Mouse (Mus musculus) thymus, adult 18-20 months (tissue): ENCODE results near the gene Efr3b.

ENCODE experiments used
- DNase-seq, 2 experiments: peaks; one replicate each; pipeline ENCODE4 v3.0.0; 2022; ENCODE audit warnings: mixed read lengths in 2 of 2

Gene Efr3b

GRCm38 (mm10) chr12:4036157-4036556 lies 2.6 kb downstream of the Efr3b start:
- no peak for DNase-seq

- DNase-seq = no peak
Measured at GRCm38 (mm10) chr12:4029064-4029463, 9.7 kb downstream of the Efr3b start.

- no peak for DNase-seq
Measured at GRCm38 (mm10) chr12:4028516-4028915, 10.2 kb downstream of the Efr3b start.

GRCm38 (mm10) chr12:4024356-4024755 lies 14.4 kb downstream of the Efr3b start:
- no peak for DNase-seq

- no peak for DNase-seq
Measured at GRCm38 (mm10) chr12:4023501-4023900, 15.2 kb downstream of the Efr3b start.

- no peak for DNase-seq
Measured at GRCm38 (mm10) chr12:4022845-4023244, 15.9 kb downstream of the Efr3b start.

- no peak for DNase-seq
Measured at GRCm38 (mm10) chr12:4020505-4020904, 18.2 kb downstream of the Efr3b start.

- DNase-seq = no peak
Measured at GRCm38 (mm10) chr12:4016321-4016720, 22.4 kb downstream of the Efr3b start.

GRCm38 (mm10) chr12:4015741-4016140 lies 23.0 kb downstream of the Efr3b start:
- no peak for DNase-seq

GRCm38 (mm10) chr12:4015255-4015654 lies 23.5 kb downstream of the Efr3b start:
- no peak for DNase-seq

GRCm38 (mm10) chr12:4011715-4012114 lies 27.0 kb downstream of the Efr3b start:
- no peak for DNase-seq

GRCm38 (mm10) chr12:4011301-4011700 lies 27.4 kb downstream of the Efr3b start:
- DNase-seq = no peak

- no peak for DNase-seq
Measured at GRCm38 (mm10) chr12:4008731-4009130, 30.0 kb downstream of the Efr3b start.

GRCm38 (mm10) chr12:4007766-4008165 lies 30.9 kb downstream of the Efr3b start:
- no peak for DNase-seq

- DNase-seq = no peak
Measured at GRCm38 (mm10) chr12:4007181-4007580, 31.5 kb downstream of the Efr3b start.

GRCm38 (mm10) chr12:4006079-4006478 lies 32.6 kb downstream of the Efr3b start:
- DNase-seq = no peak

- no peak for DNase-seq
Measured at GRCm38 (mm10) chr12:4004648-4005047, 34.1 kb downstream of the Efr3b start.

GRCm38 (mm10) chr12:4000406-4000805 lies 38.3 kb downstream of the Efr3b start:
- DNase-seq = no peak

GRCm38 (mm10) chr12:3996749-3997148 lies 42.0 kb downstream of the Efr3b start:
- no peak for DNase-seq

GRCm38 (mm10) chr12:3991047-3991446 lies 47.7 kb downstream of the Efr3b start:
- DNase-seq = no peak

- DNase-seq = no peak
Measured at GRCm38 (mm10) chr12:3989943-3990342, 48.8 kb downstream of the Efr3b start.

GRCm38 (mm10) chr12:3984446-3984845 lies 54.3 kb downstream of the Efr3b start:
- DNase-seq = no peak

GRCm38 (mm10) chr12:3983736-3984135 lies 55.0 kb downstream of the Efr3b start:
- DNase-seq = no peak

GRCm38 (mm10) chr12:3982257-3982656 lies 56.5 kb downstream of the Efr3b start:
- DNase-seq = no peak

- DNase-seq = peak; percentile 71 to 80
Measured at GRCm38 (mm10) chr12:3981350-3982131, 57.2 kb downstream of the Efr3b start.
